Mouse (Mus musculus): ENCODE measurements around the gene Rad50. TPM values are rescaled to one million over a fixed set of nuclear protein-coding genes. Genes with fewer than 3 reads are reported as not detected.

The Rad50 gene
- polyA plus RNA-seq, 1 experiment: 16.3 TPM

DNA sequence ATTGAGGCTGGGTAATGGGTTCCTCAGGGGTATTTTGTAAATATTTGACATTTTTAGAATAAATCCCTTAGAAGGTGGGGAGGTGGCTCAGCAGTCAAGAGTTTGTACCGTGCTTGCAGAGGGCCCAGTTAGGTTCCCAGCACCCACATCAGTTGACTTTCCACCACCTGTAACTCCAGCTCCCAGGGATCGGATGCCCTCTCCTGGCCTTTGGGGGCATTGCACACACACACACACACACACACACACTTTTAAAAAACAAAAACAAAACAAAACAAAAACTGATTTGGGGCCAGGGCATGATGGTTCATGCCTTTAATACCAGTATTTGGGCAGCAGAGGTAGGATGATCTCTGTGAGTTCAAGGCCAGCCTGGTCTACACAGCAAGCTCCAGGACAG, 83.0 kb downstream of the Rad50 start:
- no peak for TF ChIP-seq GATA1 (IDR thresholded peaks at IDR 0.05; ENCODE audit: low read length)

DNA sequence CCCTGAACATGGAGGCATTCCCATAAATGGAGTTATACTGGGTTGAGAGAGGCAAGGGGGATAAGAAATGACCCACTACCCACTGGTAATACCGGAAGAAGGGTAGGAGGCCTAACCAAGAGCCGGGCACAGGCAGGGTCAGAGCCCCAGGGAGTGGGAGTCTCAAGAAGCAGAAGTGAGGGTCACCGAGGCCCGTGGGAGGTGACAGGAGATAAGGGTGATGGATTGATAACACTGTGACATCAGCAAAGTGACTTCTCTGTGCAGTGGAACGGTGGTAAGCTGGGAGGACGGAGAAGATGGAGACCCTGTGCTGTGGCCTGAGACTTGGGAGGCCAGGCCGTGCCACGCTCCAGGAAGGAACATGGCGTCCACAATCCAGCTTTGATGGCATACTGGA, 83.5 kb downstream of the Rad50 start:
- TF ChIP-seq GATA1 (IDR thresholded peaks at IDR 0.05; ENCODE audit: low read length): no peak

DNA sequence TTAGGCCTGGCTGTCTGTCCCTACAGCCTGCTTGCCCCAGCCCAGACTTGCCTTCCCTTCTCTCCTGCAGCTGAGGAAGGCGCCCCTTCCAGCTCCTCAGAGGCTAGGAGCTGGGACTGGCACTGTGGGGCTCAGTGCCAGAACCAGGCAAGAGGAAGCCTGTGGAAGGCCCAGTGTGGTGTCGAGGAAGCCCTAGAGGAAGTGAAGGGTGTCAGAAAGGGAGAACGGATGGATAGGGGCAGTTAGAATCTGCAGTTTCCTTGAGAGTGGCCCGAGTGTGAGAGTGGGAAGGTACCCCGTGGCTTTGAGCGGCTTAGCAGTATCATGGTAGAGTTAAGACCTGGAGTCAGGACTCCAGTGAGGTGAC, 84.7 kb downstream of the Rad50 start:
- no peak for TF ChIP-seq GATA1 (IDR thresholded peaks at IDR 0.05; ENCODE audit: low read length)

DNA sequence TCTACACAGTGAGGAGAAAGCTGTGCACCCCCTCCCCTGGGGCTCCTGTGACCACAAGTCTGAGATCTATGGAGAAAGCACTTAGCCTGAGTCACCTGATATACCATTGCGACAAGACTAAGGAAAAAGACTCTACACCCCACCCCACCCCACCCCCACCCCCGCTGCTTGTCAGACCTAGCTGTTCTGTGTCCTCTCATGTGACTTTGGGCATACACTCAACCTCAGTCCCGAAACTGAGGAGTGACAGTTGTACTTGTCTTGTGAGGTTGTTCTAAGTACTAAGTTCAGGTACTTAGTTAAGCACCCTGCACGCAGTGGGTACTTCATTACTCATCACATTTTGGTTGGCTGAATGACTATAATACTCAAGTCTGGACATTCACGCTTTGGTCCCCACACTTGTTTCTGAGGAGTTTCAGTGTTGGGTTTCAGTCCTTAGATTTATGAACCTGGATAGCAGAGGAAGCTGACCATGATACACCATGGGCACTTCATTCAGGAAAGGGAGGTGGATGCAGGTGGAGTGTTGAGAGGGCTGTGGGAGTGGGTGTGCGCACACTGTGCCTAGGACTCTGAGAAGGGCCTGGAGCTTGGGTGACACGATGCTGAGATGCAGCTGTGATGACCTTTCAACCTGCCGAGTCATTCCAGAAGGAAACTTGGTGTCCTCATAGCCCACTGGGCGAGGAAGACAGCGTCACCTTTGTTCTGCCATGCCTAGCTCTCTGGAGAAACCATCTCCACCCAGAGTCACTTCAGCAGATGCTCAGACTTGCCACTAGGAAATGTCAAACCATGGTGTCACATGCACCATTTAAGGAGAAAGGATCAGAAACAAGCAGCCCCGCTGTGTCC, 85.3 kb downstream of the Rad50 start:
- TF ChIP-seq GATA1 (IDR thresholded peaks at IDR 0.05; ENCODE audit: low read length): no peak

- no peak for TF ChIP-seq GATA1 (IDR thresholded peaks at IDR 0.05; ENCODE audit: low read length)
Observed at GRCm38 (mm10) chr11:53620094-53620493, 87.0 kb downstream of the Rad50 start.

- no peak for TF ChIP-seq GATA1 (IDR thresholded peaks at IDR 0.05; ENCODE audit: low read length)
Observed at GRCm38 (mm10) chr11:53619428-53619827, 87.7 kb downstream of the Rad50 start.

DNA sequence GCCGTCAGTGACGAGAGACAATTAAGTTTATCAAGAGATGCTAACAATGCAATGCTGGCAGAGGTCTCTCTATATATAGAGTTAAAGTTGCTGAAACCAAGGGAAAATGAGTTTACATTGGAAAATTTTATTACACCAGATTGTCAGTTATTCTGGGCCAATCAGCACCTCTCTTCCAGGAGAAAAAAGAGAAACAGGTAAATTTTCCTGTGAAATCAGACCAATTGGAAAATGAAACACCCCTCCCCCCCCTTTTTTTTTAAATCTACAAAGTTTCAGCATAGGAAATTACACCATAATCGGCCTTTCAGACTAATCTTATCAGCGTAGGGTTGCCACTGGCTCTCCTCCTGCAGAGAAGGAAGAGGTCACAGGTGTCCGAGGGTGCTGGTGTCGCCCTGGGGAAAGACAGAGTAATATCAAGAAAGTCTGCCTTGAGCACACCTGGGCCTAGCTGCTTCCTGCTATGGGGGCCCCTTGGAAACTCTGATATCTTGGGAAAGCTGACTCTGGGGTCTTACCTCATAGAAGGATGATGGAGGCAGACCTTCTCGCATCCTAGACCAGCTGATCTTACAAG, 88.4 kb downstream of the Rad50 start, which contains the start of gene Il4:
Gene Il4, minus strand, starts transcription at position 51 of the 580 bp plus-strand sequence.
- TF ChIP-seq GATA1 (IDR thresholded peaks at IDR 0.05; ENCODE audit: low read length): no peak

DNA sequence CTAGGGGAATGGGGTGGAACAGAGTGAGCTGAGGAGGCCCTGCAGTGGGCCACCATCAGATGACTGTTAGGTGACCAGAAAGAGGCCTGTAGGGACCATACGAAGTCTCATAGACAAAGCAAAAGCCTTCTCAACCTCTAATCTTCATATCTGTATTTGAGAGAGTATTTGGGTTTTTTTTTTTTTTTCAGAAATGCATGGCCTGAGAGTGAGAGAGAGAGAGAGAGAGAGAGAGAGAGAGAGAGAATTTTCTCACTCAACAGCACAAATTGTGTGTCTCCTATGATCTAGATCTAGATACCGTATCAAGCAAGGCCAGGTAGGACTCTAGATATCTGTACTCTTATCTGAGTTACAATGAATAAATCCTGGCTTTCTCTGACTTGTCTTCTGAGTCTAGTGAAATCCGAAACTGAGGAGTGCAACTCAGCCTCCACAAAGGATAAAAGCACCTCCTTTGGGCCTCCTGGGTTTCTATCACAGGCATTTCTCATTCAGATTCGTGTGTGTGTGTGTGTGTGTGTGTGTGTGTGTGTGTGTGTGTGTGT, 89.5 kb downstream of the Rad50 start:
- no peak for TF ChIP-seq GATA1 (IDR thresholded peaks at IDR 0.05; ENCODE audit: low read length)

DNA sequence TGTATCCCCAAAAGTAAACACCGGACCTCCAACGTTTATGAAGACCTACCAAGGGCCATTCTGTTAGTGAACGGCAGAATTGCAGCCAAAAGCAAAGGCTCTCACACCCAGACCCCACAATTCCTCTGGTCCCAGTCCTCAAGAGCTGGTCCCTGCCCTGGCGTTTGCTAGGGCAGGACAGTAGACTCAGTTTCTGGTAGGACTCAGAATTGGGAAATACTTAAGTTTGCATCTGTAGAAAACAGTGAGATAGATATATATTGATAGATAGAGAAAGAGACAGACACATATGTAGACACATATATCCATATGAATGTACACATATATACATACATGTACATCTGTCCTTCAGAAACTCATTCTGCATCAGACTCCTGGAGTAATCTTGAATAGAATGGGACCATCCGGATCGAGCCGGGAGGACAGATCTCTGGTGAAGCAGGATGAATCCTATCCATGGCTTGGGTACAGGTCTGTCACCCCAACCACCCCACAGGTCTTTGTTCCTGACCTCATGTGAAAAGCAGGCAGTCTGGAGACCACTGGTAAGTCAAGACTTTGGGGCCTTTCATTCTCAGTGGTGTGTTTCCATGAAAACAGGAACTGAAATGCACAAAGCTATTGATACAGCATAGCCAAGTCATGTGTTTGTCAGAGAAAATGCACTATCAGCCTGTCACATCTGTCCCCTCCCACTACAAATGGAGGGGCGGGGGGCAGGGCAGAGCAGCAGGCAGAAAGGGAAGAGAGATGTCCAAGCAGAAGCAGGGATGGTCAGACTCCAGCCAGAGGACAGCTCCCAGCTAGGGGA, 90.2 kb downstream of the Rad50 start:
- peak; percentile 63 for TF ChIP-seq GATA1 (IDR thresholded peaks at IDR 0.05; ENCODE audit: low read length)

GRCm38 (mm10) chr11:53615575-53615974, 91.5 kb downstream of the Rad50 start:
- no peak for TF ChIP-seq GATA1 (IDR thresholded peaks at IDR 0.05; ENCODE audit: low read length)

DNA sequence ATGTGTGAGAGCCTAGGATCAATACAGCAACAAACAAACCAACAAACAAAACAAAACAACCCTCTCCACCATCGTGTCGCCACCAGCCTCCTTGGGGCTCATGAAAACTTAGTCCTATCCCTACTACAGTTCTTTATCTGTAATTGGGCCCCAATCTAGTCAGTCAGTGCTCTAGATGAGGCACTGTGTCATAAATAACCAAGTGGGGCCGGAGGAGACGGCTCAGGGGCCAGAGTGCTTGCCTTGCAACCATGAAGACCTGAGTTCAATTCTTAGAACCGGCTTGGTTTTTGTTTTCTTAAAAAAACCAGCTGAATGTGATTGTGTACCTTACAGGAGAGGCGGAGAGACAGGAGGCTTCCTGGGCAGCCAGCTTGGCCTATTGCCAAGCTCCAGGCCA, 91.9 kb downstream of the Rad50 start:
- TF ChIP-seq GATA1 (IDR thresholded peaks at IDR 0.05; ENCODE audit: low read length): no peak

DNA sequence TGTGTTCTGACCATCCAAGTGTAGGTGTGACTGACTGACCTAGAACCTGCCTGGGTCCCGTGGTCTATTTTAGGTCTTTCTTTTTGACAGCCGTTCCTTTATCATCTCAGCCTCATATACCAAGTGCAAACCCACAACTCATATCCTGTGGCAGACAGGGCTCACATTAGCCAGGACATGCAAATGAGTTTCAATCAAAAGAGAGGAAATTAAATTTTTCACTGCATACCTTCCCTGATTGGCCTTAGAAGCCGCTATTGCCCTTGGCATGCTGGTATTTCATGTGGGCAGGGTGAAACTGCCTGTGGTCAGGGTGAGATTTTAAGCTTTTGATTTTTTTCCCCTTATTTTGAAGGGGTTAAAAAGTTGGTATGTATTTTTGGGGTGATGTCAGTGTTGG, 97.4 kb downstream of the Rad50 start:
- no peak for TF ChIP-seq GATA1 (IDR thresholded peaks at IDR 0.05; ENCODE audit: low read length)

DNA sequence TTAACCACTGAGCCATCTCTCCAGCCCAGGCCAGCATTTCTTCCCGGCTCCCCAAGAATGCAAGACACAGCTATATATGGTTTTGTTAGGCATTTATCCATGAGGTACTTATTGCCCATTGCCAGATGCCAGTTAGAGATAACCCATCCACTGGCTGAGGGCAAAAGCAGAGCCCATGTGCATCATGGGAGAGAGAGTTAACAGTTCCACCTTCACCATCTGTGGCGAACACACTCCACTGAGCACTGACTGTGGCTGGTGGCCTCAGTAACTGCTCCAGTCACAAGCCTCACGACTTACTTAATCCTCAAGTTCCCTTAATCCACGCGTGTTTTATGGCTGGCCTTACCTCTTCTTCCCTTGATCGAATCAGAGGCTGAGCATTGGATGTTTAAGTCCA, 97.9 kb downstream of the Rad50 start:
- peak; percentile 61 for TF ChIP-seq GATA1 (IDR thresholded peaks at IDR 0.05; ENCODE audit: low read length)

DNA sequence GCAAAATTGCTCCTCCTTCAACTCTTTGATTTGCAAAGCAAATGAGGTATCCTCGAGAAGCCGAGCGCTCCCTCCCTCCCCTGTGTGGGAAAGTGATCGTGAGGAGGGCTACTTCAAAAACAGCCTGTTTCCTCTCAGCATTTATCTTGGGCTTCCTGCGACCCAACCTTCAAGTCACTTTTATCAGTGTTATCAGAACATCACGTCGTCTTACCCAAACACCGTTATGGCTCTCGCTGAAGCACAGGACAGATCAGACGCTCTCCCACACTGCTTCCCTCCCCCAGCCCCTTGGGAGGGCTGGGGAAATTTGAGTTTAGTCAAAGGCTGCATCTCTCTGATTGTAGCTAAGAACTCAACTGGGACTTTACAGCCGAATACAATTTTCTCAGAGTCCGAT, 101.5 kb downstream of the Rad50 start:
- TF ChIP-seq GATA1 (IDR thresholded peaks at IDR 0.05; ENCODE audit: low read length): peak; percentile 64

GRCm38 (mm10) chr11:53604983-53605382, 102.1 kb downstream of the Rad50 start:
- TF ChIP-seq GATA1 (IDR thresholded peaks at IDR 0.05; ENCODE audit: low read length): no peak

Other genes starting within 250 kb of the Rad50 start
- not detected in 2 replicates for gene Gm9837, start 236.8 kb downstream of the Rad50 start, polyA plus RNA-seq (2012)
- 0.15 and 0.50 TPM in 2 replicates for gene Gm9945, start 227.2 kb downstream of the Rad50 start, polyA plus RNA-seq (2012)
- 12.6 and 15.6 TPM in 2 replicates for gene Sowaha, start 227.0 kb downstream of the Rad50 start, polyA plus RNA-seq (2012)
- gene Sept8, start 188.1 kb downstream of the Rad50 start, polyA plus RNA-seq (2012): 208 and 239 TPM in 2 replicates
- gene Kif3a, start 139.9 kb downstream of the Rad50 start, polyA plus RNA-seq (2012): 6.9 and 7.2 TPM in 2 replicates
- 0.81 TPM in 1 of 2 replicates, not detected in the other for gene Il4, start 88.7 kb downstream of the Rad50 start, polyA plus RNA-seq (2012)
- not detected in 2 replicates for gene Il13, start 72.6 kb downstream of the Rad50 start, polyA plus RNA-seq (2012)
- not detected in 2 replicates for gene Il5, start 13.5 kb upstream of the Rad50 start, polyA plus RNA-seq (2012)
- gene Irf1, start 62.7 kb upstream of the Rad50 start, polyA plus RNA-seq (2012): 0.25 and 0.32 TPM in 2 replicates
- gene Gm17334, start 65.9 kb upstream of the Rad50 start, polyA plus RNA-seq (2012): not detected in 2 replicates
- not detected in 2 replicates for gene Gm12216, start 151.9 kb upstream of the Rad50 start, polyA plus RNA-seq (2012)
- gene Slc22a5, start 184.3 kb upstream of the Rad50 start, polyA plus RNA-seq (2012): 7.4 and 8.4 TPM in 2 replicates

Data from G1E-ER4 (cell line).